Mouse (Mus musculus) megakaryocyte, embryonic 14.5 days (primary cell): ENCODE measurements at regions not wholly inside any gene's neighbourhood (a gene's known extent, or its start where the extent isn't known, plus 50 kb on each side); places are given as distances from the start of the nearest gene placed in this dataset.

Experiments
- FLI1 ChIP-seq: IDR thresholded peaks from 2 replicates; pipeline ENCODE4 v1.6.1; 2012; ENCODE audit warnings: low read length, inconsistent platforms, mixed read lengths
- GATA1 ChIP-seq: IDR thresholded peaks from 3 replicates; pipeline ENCODE4 v1.6.1; 2012; ENCODE audit warnings: mixed read lengths, low read length, inconsistent platforms, borderline replicate concordance

GRCm38 (mm10) chr4:105506190-105506589, 283.5 kb upstream of the Gm12728 start:
- TF ChIP-seq GATA1 (no peak), FLI1 (no peak)
